Mouse (Mus musculus) fat pad, adult 2 months (tissue): Measurements from ENCODE around the gene Hoxb5.

Experiments
- DNase-seq: peaks from one replicate; pipeline ENCODE4 v3.0.0-alpha.2; 2011; ENCODE audit warnings: low read depth, low spot score; ENCODE audit errors: extremely low read depth

Hoxb5 gene

DNA sequence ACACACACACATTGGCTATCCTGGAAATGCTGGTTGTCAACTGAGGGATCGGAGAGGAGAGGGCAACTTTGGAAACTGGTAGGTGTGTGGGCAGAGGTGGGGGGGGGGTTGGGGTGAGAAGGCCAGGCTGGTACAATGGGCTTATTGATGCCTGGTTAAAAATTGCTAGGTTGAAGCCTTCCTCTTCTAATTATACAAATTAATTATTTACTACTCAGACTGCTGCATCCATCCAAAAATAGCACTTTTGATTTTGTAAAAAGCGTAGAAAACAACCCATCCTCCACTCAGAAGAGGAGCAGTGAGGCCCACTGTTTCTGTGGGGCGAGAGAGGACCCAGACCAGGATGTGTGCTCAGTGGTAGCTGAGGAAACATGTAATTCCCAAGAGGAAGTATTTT, 31.9 kb downstream of the Hoxb5 start:
- no peak for DNase-seq

DNA sequence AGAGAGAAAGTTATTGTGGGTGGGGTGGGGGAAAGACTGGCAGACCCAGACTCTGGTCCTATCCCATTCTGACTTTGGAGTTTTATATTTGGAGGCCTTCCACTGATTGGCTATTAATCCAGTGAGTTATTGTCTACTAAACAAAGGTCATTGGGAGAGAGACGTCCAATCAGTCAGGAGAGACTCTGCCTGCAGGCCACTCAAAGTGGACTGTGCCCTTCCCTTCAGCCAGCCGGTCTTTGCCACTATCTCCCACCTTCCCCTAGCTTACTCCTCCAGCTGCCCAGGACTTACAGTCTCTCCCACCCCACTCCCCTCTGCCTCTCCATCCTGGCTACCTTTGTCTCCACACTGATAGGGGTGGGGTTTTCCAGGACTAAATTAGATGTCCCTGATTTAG, 33.5 kb downstream of the Hoxb5 start:
- no peak for DNase-seq

DNA sequence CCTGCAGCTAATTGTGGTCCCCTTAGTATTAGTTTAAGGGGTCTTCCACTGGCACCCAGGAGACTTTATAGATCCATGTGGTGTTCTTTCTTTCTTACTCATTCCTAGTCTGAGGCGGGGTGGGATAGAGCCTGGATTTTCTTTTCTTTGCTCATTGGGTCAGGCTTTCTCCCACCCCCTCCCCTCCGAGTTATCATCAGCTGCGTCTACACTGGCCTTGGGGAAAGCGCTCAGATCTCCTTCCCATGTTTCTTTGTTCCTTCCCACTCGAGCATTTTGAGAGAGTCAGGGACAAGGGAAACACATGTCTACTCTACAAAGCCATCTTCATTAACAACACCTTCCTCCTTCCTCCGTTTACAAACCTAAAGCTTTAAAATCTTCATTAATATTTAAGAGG, 33.9 kb downstream of the Hoxb5 start:
- DNase-seq: no peak

DNA sequence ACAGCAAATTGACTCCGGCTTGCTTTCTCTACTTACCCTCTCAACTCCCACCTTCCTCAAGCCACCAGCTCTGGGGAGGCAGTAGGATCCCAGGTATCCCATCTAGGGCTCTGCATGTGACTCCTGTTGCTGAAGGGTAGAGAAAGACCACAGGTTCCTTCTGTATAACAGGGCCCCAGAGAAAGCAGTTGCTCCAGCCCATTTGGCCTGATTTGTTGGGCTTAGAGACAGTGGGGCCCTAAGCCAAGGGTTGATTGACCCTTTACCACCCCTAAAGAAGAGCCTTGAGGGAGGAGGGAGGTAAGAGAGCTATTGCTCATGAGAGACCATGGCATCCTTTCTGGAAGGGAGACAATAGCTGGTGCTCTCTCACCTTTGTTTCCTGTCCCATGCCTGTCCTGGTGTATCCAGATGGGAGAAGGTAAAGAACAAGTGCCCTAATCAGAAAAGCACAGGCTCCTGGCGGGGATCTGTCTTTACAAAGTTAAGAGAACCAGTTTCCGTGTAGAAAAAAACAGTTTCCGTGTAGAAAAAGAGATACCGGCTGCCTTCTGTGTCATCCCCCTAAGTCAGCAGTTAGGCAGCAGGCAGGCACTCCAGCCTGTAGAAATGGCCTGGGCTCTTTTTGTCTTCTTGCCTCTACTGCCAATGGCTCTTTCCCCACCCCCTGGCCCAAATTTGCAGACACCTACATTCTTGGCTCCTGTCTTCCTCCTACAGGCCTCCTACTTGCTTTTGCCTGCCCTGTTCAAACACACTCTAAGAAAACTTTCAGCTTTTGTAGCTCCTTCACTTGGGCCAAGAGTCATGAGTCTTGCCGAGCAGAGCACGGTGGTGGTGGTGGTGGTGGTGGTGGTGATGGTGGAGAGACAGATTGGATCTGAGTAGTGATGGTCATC, 36.1 kb downstream of the Hoxb5 start:
- no peak for DNase-seq

DNA sequence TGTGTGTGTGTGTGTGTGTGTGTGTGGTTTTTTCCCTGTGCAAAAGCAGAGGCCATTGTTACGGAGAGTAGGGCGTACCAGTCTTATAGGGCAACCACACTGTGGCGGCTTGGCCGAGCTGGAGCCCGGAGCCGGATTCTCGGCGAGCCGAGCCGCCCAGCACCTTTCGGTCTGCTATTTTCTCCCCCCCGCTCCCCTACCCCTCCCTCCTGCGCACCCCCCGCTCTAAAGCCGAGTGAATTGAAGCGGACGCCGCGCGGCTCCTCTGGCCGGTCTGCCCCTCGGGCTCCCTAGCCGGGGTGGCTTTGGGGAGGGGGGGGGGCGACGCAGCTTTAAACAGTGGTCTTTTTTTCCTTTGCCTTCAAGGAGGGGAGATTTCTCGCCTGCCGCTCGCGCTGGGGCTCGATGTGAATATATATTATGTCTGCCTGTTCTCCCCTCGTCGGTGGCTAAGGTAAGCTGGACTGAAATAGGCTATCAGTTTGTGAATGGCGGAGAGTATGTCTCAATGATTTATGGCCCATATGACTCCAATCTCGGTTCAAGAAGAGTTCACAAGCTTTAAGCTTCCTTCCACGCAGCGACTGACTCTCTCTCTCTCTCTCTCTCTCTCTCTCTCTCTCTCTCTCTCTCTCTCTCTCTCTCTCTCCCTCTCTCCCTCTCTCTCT, 37.7 kb downstream of the Hoxb5 start:
- DNase-seq: no peak

DNA sequence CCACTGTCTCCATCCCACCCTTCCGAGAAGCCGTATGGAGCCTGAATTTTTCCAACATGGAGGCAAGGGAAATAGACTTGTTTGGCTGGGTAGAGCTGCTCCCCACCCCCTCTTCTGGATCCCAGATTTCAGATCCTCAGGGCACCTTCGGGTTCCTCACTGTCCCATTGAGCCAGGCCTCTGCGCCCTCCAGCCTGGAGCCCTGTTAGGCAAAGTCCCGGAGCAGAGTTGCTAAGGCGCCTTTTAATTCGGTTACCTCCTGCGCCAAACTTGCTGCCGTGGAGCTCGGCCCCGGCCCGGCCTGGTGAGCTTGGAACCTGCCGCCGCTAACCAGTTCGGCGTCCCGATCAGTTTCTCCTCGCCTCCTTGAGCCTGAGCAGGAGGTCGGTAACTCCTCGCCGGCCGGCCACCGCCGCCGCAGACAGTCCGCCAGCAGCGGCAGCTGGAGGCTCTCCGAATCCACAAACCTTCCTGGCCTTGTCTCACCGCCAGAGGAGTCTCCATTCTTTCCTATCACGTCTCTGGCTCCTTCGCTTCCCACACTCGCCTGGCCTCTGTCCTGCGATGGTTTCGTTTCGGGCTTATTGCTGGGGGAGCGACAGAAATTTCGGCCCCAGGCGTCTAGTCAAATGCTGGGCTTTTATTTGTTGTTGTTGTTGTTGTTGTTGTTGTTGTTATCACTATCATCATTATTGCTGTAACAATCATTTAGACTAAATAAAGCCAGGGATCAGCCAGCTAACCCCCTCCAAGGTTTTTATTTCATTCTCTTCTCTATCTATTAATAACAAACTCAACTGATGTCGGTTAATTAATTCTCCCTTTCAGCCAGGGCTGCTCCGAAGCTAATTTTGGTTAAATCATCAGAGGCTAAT, 38.8 kb downstream of the Hoxb5 start:
- no peak for DNase-seq

DNA sequence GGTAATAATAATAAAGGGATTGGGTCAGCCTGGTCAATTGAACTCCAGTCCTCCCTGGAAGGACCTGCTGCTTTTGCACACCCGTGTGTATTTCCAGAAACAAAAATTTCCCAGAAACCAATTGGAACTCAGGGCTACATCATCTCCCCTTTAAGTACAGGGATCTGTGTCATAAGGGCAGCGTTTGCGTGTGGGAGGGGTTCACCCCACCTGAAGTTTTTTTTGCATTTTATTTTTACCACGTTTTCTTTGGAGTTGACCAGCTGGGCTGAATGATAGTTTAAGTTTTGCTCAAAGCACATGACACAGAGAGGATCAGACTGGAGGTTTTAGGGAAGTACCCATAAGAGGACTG, 39.4 kb downstream of the Hoxb5 start:
- no peak for DNase-seq

DNA sequence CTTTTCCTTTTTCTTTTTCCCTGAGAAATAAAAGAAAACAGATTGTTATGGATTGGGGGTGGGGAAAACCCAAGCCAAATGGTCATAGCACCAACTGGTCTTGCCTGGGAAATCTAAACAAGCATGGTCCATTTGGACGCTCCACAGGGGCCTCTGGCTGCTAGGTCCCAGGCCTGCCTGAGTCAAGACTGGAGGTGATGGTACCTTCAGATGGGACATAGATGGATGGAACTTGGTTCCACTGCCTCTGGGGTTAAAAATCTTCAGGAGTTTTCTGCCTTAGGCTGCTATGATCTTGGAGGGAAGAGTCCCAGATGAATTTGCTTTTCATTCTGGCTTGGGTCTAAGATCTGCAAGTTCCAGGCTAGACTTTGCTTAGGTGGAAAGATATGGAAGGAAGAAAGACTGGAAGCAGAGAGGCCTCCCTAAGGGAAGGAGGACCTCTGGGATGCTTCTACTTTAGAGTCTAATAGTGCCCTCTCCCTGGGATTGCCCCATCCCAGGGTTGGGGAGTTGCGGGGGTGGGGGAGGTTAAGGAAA, 40.1 kb downstream of the Hoxb5 start:
- no peak for DNase-seq

DNA sequence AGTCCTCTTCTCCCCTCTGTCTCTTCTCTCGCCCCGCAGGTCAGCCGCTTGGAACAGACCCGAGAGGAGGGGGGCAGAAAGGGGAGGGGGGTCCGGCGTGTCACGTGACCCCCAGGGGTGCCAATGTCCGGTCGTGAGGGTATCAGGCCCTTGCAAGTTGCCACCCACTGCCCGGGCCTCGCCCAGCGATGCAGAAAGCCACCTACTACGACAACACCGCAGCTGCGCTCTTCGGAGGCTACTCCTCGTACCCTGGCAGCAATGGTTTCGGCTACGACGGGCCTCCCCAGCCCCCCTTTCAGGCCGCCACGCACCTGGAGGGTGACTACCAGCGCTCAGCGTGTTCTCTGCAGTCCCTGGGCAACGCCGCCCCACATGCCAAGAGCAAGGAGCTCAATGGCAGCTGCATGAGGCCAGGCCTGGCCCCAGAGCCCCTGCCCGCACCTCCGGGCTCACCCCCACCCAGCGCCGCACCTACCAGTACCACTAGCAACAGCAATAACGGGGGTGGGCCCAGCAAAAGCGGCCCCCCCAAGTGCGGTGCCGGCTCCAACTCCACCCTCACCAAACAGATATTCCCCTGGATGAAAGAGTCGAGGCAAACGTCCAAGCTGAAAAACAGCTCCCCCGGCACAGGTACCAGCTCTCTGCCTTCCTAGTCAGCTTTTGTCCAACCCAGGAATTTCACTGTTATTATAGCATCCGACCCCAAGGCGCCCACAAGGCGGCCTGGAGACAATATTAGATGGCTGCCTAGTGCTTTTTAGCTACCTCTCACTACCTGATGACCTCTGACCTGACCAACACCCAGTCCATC, 41.1 kb downstream of the Hoxb5 start:
- no peak for DNase-seq

DNA sequence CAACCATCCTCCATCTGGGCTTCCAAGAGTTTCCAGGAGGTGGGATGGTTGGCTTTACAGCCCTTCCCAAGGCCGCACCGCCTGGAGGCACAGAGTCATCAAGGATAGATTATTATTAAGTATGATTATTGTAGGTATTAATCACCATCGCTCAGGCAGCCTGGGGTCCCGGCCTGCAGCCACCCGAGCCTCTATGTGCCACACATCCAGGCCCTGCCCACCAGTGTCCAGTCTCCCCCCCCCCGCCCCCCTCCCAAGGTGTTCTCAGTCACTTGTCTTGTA, 41.7 kb downstream of the Hoxb5 start:
- no peak for DNase-seq

DNA sequence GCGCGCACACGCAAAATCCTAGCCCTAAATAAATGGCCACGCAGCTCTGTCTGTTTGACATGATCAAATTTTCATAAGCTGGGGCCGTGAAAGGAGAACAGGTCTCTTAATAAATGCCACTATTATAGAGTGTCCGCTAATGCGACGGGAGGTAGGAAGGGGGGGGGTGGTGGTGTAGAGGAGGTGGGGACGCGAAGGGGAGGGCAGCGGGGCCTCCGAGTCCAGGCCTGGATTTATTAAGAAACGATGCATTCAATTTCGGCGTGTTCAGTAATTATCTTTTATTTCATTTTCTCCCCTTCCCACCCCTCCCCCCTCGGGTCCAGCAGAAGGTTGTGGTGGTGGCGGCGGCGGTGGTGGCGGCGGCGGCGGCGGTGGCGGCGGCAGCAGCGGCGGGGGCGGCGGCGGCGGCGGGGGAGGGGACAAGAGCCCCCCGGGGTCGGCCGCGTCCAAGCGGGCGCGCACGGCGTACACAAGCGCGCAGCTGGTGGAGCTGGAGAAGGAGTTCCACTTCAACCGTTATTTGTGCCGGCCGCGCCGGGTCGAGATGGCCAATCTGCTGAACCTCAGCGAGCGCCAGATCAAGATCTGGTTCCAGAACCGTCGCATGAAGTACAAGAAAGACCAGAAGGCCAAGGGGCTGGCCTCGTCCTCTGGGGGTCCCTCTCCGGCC, 42.2 kb downstream of the Hoxb5 start:
- no peak for DNase-seq

DNA sequence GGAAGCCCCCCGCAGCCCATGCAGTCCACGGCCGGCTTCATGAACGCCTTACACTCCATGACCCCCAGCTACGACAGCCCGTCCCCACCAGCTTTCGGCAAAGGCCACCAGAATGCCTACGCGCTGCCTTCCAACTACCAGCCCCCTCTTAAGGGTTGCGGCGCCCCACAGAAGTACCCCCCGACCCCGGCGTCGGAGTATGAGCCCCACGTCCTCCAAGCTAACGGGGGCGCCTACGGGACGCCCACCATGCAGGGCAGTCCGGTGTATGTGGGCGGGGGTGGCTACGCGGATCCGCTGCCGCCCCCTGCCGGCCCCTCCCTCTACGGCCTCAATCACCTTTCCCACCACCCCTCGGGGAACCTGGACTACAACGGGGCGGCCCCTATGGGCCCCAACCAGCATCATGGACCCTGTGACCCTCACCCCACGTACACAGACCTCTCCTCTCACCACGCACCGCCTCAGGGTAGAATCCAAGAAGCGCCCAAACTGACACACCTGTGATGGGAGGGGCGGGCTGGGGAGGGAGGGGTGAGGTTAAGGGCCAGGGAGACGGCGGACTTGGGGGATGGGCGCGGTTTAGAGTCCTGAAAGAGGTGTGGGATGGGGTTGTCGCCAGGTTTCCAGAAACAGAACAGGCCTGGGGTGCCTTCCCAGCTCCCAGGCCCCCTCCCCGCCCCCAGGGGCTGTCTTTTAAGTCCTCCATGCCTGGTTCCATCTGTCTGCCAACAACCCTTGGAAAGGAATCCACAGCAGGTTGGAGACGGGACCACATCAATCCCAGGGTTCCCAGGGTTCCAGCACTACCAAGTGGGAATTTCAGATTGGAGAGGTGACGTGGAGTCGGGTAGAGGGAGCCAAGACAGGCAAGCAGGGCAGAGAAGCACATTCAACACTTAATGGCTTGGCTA, 43.0 kb downstream of the Hoxb5 start:
- no peak for DNase-seq

DNA sequence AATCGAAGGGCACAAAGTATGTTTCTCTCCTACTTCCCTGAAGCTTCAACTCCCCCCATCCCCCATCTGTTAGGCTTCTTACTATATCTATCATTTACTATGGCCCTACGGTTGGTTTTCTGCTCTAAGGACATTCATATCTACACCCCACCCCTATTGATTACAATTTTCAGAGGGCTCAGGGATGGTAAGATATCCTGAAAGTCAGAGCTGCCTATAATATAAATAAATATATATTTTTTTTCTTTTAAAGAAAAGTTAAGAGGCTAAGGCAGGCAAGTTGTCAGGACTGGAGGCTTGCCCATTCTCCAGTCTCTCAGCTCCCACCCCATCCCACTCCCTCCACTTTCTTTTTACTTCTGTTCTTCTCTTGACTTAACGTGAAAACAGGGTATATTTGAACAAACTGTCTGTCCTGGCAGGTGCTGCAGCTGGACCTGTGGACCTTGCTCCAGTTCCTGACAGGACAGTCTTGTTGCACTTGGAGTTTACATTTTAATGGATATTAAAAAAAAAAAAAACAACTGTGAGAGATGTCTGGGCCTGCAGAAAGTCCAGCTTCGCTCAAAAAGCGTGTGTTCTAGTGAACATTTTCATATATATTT, 43.9 kb downstream of the Hoxb5 start:
- no peak for DNase-seq

DNA sequence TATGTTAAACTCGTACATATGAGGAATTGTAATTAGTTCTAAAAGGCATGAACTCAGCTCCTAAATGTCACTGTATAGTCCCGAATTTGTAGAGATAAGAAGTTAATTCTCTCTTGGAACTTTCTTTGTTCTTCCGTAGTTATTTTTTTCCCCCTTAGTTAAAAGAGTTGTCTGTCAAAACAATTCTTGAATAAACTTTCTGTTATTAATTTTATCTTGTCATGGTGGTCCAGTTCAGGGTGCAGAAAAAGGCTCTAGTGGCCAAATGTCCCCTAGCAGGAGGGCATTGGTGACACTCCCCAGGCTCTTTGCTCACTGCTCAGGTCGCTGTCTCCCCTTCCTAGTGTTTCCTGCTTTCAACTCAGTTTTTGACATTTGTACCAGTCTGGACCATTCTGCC, 44.6 kb downstream of the Hoxb5 start:
- no peak for DNase-seq

DNA sequence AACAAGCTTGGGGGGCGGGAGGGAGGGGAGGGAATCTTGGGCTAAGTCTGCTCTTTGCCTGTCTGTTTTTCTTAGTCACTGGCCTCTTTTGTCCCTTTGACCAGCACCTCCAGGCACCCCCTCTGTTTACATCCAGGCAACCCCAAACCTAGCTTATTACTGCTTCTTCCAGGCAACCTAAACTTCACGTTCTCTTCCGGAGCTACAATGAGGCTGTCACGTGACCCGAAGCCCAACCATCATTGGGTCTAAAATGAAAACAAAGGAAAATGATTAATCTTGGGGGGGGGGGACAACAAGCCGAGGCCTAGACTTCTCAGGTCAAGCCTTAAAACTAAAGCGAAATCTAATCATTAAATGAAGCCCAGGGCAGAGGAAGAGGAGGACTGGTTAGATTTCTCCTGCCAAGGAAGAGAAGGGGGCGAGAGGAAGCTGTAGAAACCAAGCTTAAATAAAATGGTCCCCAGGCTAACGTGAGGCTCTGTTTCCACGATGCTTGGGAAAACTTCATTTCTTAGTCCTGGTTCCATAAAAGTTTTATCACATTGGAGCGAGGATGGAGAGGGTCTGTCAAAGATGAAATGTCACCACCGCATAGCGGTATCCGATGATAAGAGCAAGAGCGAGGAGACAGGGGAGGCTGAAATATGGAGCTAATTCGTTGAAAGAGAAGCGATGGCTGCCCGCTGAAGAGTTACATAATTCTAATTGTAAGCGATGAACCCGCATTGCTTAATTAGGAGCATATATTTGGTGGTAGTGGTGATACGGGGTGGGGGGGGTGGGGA, 45.2 kb downstream of the Hoxb5 start:
- no peak for DNase-seq

DNA sequence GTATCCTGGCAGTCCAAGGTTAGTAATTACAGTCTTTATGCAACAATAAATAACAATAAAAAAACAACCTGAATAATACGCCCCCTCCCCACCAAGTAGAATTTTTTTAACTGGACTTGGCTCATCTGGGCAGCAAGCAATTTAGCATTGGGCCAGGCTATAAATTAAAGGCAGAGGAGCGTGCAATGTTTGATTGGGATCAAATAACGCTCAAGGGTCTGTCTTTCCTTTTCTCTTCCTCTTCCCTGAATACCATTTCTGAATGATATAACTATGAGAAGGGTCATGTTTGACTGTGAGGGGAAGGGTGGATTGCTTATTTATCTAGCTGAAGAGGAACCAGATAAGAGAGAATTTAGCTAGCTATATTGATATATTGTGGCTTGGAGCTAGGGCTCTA, 45.9 kb downstream of the Hoxb5 start:
- no peak for DNase-seq

DNA sequence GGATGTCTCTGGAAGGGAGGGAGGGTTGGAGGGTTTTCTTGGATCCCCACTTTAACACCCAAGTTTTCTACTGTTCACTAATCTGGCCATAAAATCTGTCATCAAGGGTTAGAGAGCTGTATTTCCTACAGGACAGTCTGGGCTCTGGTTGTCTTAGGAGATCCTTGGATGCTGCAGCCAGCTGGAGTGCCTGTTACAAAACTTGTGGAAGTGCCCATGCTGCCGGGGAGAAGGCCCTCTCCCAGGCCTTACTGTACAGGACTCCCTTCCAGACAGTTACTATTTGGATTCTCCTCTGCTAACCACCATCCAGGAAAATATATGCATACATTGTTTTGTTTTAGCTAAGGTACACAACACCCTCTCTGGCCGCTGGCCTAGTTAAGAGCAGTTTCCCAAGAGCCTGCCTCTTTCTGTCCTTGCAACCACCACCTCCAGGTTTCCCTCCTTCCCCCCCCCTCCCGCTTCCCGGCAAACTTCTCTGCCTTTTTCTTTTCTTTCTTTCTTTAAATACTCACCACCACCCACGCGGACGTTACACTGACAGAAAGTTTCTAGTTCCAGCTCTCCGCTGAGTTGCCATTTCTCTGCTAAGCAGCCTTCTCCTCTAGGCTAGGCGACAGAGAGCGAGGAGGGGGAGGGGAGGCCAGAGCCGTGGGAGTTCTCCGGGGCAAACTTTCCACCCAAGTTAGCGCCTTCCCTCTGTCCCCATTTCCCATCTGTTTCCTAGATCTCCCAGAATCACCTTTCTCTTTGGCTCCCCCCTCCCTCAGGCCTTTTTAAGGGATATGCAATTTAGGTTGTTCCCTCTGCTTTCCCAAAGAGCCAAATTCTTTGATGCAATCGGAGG, 46.6 kb downstream of the Hoxb5 start:
- DNase-seq: no peak
